Mouse (Mus musculus): ENCODE measurements around the gene Ccdc47.
"Not testable (repeated sequence)": the region's sequence is repeated elsewhere in the genome, so short reads cannot be mapped to it uniquely, and the experiment has no call there.

GRCm38 (mm10) chr11:106233978-106234377 lies 17.8 kb upstream of the Ccdc47 start:
- TF ChIP-seq POLR2A (IDR thresholded peaks at IDR 0.05; ENCODE audit: insufficient read depth, low read length); EP300 (IDR thresholded peaks at IDR 0.05; ENCODE audit: insufficient read depth, low read depth, low read length): not testable (repeated sequence)
